Mouse (Mus musculus): ENCODE results near the gene Fancc. TPM values are rescaled to one million over a fixed set of nuclear protein-coding genes. Genes with fewer than 3 reads are reported as not detected.
"Not testable (repeated sequence)": the region's sequence is repeated elsewhere in the genome, so short reads cannot be mapped to it uniquely, and the experiment has no call there.

The Fancc gene
- polyA plus RNA-seq, 1 experiment from 2014 or later = 21.8 TPM

DNA sequence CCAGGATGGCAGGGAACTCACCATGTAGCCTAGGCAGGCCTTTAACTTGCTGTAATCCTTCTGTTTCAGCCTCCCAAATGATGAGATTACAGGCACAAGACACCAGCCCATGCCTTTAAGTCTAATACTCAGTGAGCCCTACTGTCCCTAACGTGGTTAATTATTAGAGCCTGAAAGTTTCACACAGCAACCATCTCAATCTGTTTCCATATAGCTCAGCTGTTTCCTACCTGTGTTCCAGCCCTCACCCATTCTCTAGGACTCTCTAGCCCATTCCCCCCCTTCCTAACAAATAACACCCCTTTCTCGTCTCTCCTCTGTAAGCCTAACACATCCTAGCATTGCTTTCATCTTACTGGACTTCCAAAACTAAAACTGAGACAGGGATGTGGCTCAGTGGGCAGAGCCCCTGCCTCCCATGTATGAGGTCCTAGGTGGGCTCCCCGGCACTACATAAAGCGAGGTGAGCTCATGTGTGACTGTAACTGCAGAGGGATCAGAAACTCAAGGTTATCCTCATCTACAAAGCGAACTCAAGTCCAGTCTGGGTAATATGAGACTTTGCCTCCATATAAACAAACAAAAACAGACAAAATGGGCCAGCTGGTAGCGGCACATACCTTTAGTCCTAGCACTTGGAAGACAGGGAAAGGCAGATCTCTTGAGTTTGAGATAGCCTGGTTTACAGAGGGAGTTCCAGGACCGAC, 123.5 kb downstream of the Fancc start:
- no peaks in the 10 kb centered on the region for H3K9me3 ChIP-seq
- H3K4me1 ChIP-seq = no peaks in the 10 kb centered on the region
- H3K36me3 ChIP-seq = no peaks in the 10 kb centered on the region
- ATAC-seq (ENCODE audit: insufficient number of reproducible peaks, low FRiP score, low TSS enrichment, low read depth) = no peak
- no peaks in the 10 kb centered on the region for H3K27me3 ChIP-seq
- no peak overlapping the region for H3K9ac ChIP-seq
- no peak overlapping the region for H3K4me2 ChIP-seq
- H3K4me3 ChIP-seq = no peak overlapping the region
- peak overlapping the region; percentile 34 for H3K27ac ChIP-seq
- 75% methylated on average over 7 of the region's 7 CpGs for WGBS

DNA sequence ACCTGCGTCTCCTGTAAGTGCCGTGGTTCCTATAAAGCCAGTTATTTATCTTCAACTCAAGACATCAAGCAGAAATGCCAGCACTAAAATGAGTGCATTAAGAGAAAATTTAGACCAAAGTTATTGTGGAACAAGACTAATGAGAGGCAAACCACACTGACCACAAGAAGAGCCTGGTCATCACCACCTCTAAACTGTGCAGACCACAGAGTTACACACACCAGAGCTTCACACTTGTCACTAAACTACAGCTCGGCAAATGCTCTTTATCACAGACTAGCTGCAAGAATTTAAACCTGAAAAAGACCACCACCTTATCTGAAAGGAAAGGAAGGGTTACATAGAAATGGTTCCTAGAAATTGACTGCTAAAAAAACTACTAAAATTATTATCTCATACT, 135.3 kb downstream of the Fancc start:
- no peaks in the 10 kb centered on the region for H3K9me3 ChIP-seq
- no peaks in the 10 kb centered on the region for H3K36me3 ChIP-seq
- no peak overlapping the region for H3K27ac ChIP-seq
- no peak for ATAC-seq (ENCODE audit: insufficient number of reproducible peaks, low FRiP score, low TSS enrichment, low read depth)
- H3K4me2 ChIP-seq = no peak overlapping the region
- no peak overlapping the region for H3K4me3 ChIP-seq
- H3K9ac ChIP-seq = no peak overlapping the region
- peaks cover 9% of the 10 kb centered on the region; the same call in 1 of the 2 replicates for H3K4me1 ChIP-seq
- WGBS = 82% methylated on average over 3 of the region's 3 CpGs
- no peaks in the 10 kb centered on the region for H3K27me3 ChIP-seq

DNA sequence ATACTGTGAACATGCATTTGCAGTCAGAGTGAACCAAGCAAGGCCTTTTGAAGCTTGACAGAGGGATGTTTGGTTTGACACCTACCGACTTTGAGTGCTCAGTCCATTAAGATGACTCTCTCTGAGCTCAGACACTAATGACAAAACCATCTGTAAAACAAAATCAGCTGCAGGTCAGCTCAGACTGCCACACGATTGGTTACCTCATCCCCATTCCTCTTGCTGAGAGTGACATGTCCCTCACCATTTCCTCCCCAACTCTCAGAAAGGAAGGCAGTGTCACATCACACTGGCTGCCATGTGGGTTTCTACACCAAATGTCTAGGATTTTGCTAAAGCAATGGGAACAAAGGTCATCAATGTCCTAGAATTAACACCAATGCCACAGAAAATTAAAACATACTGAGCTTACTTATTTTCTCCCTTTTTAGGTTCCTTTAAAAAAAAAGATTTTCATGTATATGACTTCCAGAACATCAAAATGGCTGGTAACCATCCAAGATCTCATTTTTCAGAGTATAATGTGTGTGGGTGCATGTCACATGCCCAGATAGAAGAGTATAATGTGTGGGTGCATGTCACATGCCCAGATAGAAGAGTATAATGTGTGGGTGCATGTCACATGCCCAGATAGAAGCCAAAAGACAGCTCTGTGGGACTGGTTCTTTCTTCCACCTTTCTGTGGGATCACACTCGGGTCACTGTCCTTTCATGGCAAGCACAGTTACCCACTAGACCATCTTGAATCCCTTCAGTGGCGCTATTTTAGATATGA, 136.8 kb downstream of the Fancc start:
- Histone ChIP-seq H3K4me3 (no peak overlapping the region), H3K27ac (no peak overlapping the region), H3K9ac (no peak overlapping the region), H3K36me3 (no peaks in the 10 kb centered on the region), H3K4me1 (peaks cover 9% of the 10 kb centered on the region; the same call in 1 of the 2 replicates), H3K4me2 (no peak overlapping the region), H3K27me3 (no peaks in the 10 kb centered on the region), H3K9me3 (no peaks in the 10 kb centered on the region)
- no peak for ATAC-seq (ENCODE audit: insufficient number of reproducible peaks, low FRiP score, low TSS enrichment, low read depth)
- 62% methylated on average over 4 of the region's 4 CpGs for WGBS

DNA sequence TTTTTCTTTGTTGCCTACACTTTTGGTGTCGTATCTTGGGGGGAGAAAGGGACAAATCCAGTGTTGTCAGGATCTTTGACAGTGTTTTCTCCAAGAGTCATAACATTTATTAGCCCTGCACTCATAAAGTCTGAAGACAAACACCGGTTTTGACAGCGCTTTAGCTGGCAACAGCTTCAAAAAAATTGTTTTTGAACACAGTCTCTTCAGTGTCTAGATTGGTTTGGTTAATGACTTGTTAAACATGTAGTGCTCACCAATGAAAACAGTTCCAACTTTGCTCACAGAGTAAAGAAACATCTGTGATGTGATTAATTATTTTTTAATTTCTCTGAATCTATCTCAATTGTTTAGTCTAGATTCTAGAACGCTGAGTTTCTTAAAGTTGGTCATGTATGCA, 137.7 kb downstream of the Fancc start:
- H3K27me3 ChIP-seq = no peaks in the 10 kb centered on the region
- H3K4me1 ChIP-seq = peaks cover 9% of the 10 kb centered on the region; the same call in 1 of the 2 replicates
- no peak for ATAC-seq (ENCODE audit: insufficient number of reproducible peaks, low FRiP score, low TSS enrichment, low read depth)
- H3K9me3 ChIP-seq = no peaks in the 10 kb centered on the region
- H3K36me3 ChIP-seq = no peaks in the 10 kb centered on the region
- no peak overlapping the region for H3K4me2 ChIP-seq
- no peak overlapping the region for H3K9ac ChIP-seq
- WGBS = 81% methylated on average over 4 of the region's 4 CpGs
- H3K4me3 ChIP-seq = no peak overlapping the region
- no peak overlapping the region for H3K27ac ChIP-seq

DNA sequence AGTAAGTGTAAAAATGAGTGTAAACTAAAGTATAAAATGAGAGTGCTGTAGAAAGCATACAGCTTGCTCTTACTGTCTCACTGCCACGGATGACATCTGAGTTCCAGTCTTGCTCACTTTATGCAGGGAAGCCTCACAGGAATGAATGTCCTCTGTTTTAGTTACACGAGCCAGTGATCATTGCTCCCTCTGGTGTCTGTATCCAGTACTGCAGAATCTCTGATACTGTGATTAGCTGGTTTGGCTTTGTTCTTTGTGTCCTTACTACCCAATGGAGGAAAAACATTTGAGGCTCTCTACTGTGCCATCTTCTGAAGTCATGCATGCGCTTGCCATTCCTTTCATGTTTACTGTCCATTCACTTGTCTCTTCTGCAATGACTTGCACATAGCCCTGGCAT, 140.5 kb downstream of the Fancc start:
- Histone ChIP-seq H3K9ac (no peak overlapping the region), H3K27ac (no peak overlapping the region), H3K4me2 (no peak overlapping the region), H3K4me3 (no peak overlapping the region), H3K9me3 (no peaks in the 10 kb centered on the region), H3K27me3 (no peaks in the 10 kb centered on the region), H3K4me1 (no peaks in the 10 kb centered on the region), H3K36me3 (no peaks in the 10 kb centered on the region)
- ATAC-seq (ENCODE audit: insufficient number of reproducible peaks, low FRiP score, low TSS enrichment, low read depth) = no peak
- WGBS = 36% methylated on average over 3 of the region's 3 CpGs

DNA sequence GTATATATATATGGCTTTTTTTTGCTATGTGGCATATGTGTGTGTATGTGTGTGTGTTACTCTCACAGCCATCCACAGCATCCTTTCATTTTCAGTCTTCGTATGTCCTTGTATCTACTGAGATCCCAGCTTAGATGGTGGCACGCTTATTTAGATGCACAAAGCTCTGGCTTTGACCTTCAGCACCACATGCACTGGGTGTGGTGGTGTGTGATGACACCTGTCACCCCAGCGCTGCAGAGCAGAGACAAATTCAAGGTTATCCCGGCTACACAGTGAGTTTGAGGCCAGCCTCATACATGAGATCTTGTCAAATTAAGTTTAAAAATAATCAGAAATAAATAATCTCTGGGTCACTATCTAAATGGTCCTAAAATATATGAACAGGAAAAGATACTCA, 141.0 kb downstream of the Fancc start:
- Histone ChIP-seq H3K27me3 (no peaks in the 10 kb centered on the region), H3K9ac (no peak overlapping the region), H3K4me2 (no peak overlapping the region), H3K4me1 (peaks cover 4% of the 10 kb centered on the region; the same call in 1 of the 2 replicates), H3K9me3 (no peaks in the 10 kb centered on the region), H3K36me3 (no peaks in the 10 kb centered on the region), H3K27ac (no peak overlapping the region), H3K4me3 (no peak overlapping the region)
- WGBS = 90% methylated on average over 4 of the region's 4 CpGs
- ATAC-seq (ENCODE audit: insufficient number of reproducible peaks, low FRiP score, low TSS enrichment, low read depth) = no peak

DNA sequence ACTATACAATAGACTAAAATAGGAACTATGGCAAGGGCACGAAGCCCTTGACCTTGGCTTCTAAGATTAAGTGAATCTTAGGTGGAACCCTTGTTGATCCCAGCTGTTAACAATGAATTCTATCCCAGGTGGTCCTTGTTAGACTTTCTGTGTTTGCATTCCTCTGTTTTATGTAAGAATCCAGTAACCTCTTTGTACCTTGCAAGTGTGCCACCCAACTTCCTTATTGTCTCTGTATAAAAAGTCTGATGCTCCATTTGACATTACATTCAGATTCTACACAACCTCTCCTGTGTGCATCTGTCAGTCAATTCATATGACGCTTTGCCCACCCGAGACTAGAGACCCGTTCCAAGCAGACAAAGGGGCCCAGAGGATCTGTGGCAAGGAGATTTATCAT, 143.8 kb downstream of the Fancc start:
- not testable (repeated sequence) for H3K4me3 ChIP-seq; H3K27ac ChIP-seq; ATAC-seq (ENCODE audit: insufficient number of reproducible peaks, low FRiP score, low TSS enrichment, low read depth); H3K9ac ChIP-seq; H3K4me1 ChIP-seq; H3K36me3 ChIP-seq; H3K27me3 ChIP-seq; H3K4me2 ChIP-seq; H3K9me3 ChIP-seq
- 89% methylated on average over 4 of the region's 4 CpGs for WGBS

DNA sequence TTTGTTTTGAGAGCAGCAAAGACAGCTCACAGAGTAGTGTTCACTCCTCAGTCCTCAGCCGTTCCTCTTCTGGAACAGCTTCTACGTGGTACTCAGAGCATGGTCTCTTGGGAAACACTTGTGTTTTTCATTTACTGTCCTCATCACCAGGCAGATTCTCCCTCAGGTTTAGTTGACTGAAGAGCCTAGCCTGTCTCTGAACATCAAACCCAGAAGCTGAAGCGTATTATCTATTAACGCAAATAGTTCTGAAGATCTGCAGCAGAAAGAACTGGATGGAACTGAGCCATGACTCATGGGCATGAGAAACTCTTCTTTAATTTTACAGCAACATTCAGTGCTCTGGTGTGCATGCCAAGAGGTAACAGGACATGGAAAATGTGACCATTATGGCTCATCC, 147.0 kb downstream of the Fancc start:
- no peak overlapping the region for H3K9ac ChIP-seq
- no peak for ATAC-seq (ENCODE audit: insufficient number of reproducible peaks, low FRiP score, low TSS enrichment, low read depth)
- 76% methylated on average over 4 of the region's 4 CpGs for WGBS
- H3K27me3 ChIP-seq = no peaks in the 10 kb centered on the region
- H3K4me1 ChIP-seq = peaks cover 4% of the 10 kb centered on the region; the same call in 1 of the 2 replicates
- no peak overlapping the region for H3K27ac ChIP-seq
- H3K4me3 ChIP-seq = no peak overlapping the region
- H3K36me3 ChIP-seq = no peaks in the 10 kb centered on the region
- no peak overlapping the region for H3K4me2 ChIP-seq
- H3K9me3 ChIP-seq = no peaks in the 10 kb centered on the region

DNA sequence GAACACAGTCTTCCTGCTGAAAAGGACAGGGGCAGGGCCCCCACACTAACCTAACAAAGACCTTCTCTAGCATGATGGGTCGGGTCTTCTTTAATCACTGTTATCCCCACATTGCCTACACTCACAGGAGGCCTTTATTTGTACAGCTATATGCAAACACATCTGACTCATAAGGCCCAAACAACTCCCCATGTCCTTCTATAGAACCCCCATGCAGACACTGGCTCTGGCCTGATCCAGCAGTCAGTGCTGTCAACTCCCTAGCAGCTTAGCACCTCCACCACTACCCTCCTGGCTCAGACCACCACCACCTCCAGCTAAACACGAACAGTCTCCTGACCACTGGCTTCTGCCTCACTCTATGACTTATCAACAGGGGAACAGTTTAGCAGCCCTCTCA, 149.4 kb downstream of the Fancc start:
- no peaks in the 10 kb centered on the region for H3K9me3 ChIP-seq
- H3K4me1 ChIP-seq = peaks cover 4% of the 10 kb centered on the region; the same call in 1 of the 2 replicates
- no peak overlapping the region for H3K4me2 ChIP-seq
- H3K4me3 ChIP-seq = no peak overlapping the region
- H3K27ac ChIP-seq = no peak overlapping the region
- H3K36me3 ChIP-seq = no peaks in the 10 kb centered on the region
- ATAC-seq (ENCODE audit: insufficient number of reproducible peaks, low FRiP score, low TSS enrichment, low read depth) = no peak
- WGBS = 65% methylated on average over 2 of the region's 2 CpGs
- no peaks in the 10 kb centered on the region for H3K27me3 ChIP-seq
- H3K9ac ChIP-seq = no peak overlapping the region

DNA sequence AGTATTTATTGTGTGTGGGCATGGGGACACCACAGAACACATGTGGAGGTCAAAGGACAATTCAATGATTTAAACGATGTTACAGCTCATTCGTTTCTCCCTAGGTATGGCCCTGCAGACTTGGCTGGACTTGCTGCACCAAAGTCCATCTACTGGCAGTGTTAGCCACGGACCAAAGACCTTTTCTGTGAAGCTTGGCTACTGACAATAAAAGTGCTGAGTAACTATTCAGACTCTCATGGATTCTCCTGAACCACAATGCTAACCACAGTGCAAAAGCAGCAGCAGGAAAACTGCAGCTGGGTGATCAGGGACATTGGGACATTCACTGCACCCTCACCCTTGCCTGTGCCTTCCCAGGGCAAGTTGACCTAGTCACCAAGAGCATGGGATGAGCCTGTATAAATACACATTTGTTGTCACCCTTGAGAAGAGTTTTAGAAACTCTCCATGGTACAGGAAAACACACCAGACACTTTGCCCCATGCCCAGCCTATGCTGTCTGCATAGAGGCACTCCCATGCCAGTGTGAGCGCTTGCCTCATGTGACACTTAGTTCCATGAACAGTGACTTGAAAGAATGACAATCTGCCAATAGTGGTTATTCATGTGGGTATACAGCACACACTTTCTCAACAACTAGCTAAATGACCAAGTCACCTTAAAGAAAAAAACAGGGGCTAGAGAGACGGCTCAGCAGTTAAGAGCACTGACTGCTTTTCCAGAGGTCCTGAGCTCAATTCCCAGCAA, 151.4 kb downstream of the Fancc start:
- no peak overlapping the region for H3K4me3 ChIP-seq
- H3K36me3 ChIP-seq = no peaks in the 10 kb centered on the region
- H3K27ac ChIP-seq = no peak overlapping the region
- H3K27me3 ChIP-seq = no peaks in the 10 kb centered on the region
- no peaks in the 10 kb centered on the region for H3K9me3 ChIP-seq
- H3K9ac ChIP-seq = no peak overlapping the region
- no peak overlapping the region for H3K4me2 ChIP-seq
- ATAC-seq (ENCODE audit: insufficient number of reproducible peaks, low FRiP score, low TSS enrichment, low read depth) = no peak
- 80% methylated on average over 5 of the region's 5 CpGs for WGBS
- no peaks in the 10 kb centered on the region; the same call in 1 of the 2 replicates for H3K4me1 ChIP-seq

DNA sequence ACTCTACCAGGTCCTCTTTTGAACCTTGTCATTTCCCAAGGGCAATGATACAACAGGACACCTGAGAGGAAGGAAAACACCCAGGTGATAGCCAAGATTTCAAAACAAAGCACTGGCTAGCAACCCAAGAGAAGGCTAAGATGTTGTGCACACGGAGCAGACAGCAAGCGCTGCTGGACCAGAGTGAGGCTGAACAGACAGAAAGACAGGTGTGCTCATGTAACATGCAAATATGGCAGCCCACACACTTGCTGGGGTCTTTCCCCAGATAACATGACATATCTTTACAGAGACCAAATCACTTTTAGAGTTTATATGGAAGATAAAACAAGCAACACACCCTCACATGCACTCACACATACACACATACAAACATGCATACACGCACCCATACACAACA, 152.6 kb downstream of the Fancc start:
- ATAC-seq (ENCODE audit: insufficient number of reproducible peaks, low FRiP score, low TSS enrichment, low read depth) = no peak
- Histone ChIP-seq H3K4me2 (no peak overlapping the region), H3K9me3 (no peaks in the 10 kb centered on the region), H3K4me1 (no peaks in the 10 kb centered on the region), H3K4me3 (no peak overlapping the region), H3K27ac (no peak overlapping the region), H3K9ac (no peak overlapping the region), H3K36me3 (no peaks in the 10 kb centered on the region), H3K27me3 (no peaks in the 10 kb centered on the region)
- WGBS = 94% methylated on average over 3 of the region's 3 CpGs

DNA sequence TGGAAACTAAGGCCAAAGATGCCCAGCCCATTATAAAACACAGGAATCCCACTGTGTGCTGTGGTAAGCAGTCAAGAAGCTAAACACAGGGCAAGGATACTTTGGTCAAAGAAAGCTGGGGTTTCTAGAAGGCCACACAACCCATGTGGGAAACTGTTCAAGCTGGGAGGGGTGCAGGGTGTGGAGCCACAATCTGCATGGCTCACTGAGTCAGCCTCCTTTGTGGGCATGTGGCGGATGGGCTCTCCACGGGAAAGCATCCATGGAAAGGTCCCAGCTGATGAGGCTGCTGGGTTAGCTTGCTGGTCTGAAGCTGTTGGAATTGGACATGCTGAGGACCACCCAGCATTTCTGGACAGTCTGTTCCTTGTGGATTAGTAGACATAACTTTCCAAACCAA, 154.3 kb downstream of the Fancc start:
- no peaks in the 10 kb centered on the region for H3K9me3 ChIP-seq
- peak; percentile 61 for ATAC-seq (ENCODE audit: insufficient number of reproducible peaks, low FRiP score, low TSS enrichment, low read depth)
- 78% methylated on average over 2 of the region's 2 CpGs for WGBS
- H3K27ac ChIP-seq = no peak overlapping the region
- no peak overlapping the region for H3K4me2 ChIP-seq
- H3K4me3 ChIP-seq = no peak overlapping the region
- H3K36me3 ChIP-seq = no peaks in the 10 kb centered on the region
- H3K27me3 ChIP-seq = no peaks in the 10 kb centered on the region
- no peak overlapping the region for H3K9ac ChIP-seq
- no peaks in the 10 kb centered on the region for H3K4me1 ChIP-seq
